Mouse (Mus musculus): ENCODE results near the gene Ifitm7. TPM values are rescaled to one million over a fixed set of nuclear protein-coding genes. Genes with fewer than 3 reads are reported as not detected.

Gene Ifitm7
- polyA plus RNA-seq, 1 experiment from 2014 or later = 0.50 TPM

Other genes starting within 250 kb of the Ifitm7 start
- 82.6 and 83.0 TPM in 2 replicates for gene Rrn3, start 206.2 kb downstream of the Ifitm7 start, polyA plus RNA-seq (2016; fragmentation: Nextera tagmentation; extraction: Ambion mirVana)
- 208 and 214 TPM in 2 replicates for gene Ntan1, start 168.0 kb downstream of the Ifitm7 start, polyA plus RNA-seq (2016; fragmentation: Nextera tagmentation; extraction: Ambion mirVana)
- 96.6 and 103 TPM in 2 replicates for gene Pdxdc1, start 83.8 kb downstream of the Ifitm7 start, polyA plus RNA-seq (2016; fragmentation: Nextera tagmentation; extraction: Ambion mirVana)
- 3.7 and 4.1 TPM in 2 replicates for gene Mpv17l, start 83.7 kb downstream of the Ifitm7 start, polyA plus RNA-seq (2016; fragmentation: Nextera tagmentation; extraction: Ambion mirVana)
- 10.6 and 12.6 TPM in 2 replicates for gene 2900011O08Rik, start 284 bp downstream of the Ifitm7 start, polyA plus RNA-seq (2016; fragmentation: Nextera tagmentation; extraction: Ambion mirVana)
- gene Nde1, start 176.4 kb upstream of the Ifitm7 start, polyA plus RNA-seq (2016; fragmentation: Nextera tagmentation; extraction: Ambion mirVana) = 137 and 139 TPM in 2 replicates
- gene Marf1, start 176.5 kb upstream of the Ifitm7 start, polyA plus RNA-seq (2016; fragmentation: Nextera tagmentation; extraction: Ambion mirVana) = 19.1 and 19.9 TPM in 2 replicates

All from embryonic facial prominence, embryonic 12.5 days (tissue).